Mouse (Mus musculus): Measurements from ENCODE around the gene Olfr1432. TPM values are rescaled to one million over a fixed set of nuclear protein-coding genes. Genes with fewer than 3 reads are reported as not detected.
"Not testable (repeated sequence)": the region's sequence is repeated elsewhere in the genome, so short reads cannot be mapped to it uniquely, and the experiment has no call there.

Olfr1432 gene
- not detected for total RNA-seq (2021)
- long read RNA-seq: 0 reads

GRCm38 (mm10) chr19:12232496-12232895, at the start of gene Olfr1432:
TSS of gene Olfr1432 (minus strand) at chr19:12232596.
- DNase-seq (ENCODE audit: low spot score in 2 of 2): not testable (repeated sequence)

DNA sequence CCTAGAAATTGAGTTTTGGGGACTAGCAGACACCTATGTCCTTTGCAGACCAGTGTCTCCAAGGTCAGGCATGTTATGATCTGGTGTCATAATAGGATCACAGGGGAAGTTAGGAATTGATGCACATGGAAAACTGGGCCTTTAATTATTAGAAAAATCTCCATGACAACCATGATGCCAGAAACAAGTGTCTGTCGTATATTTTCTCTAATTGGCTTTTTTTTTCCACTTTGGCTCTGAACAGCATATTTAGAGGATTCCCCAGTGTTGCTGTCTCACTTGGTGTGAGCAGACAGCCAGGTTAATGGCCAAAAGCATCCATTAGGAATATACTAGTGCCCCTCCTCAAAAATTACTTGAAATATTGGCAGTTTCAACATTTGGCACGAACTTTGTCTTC, 47.2 kb upstream of the Olfr1432 start, which contains the start of gene Olfr1434:
TSS of gene Olfr1434 (plus strand) at position 301 of the 400 bp plus-strand sequence.
- DNase-seq (ENCODE audit: low spot score in 2 of 2): no peak

DNA sequence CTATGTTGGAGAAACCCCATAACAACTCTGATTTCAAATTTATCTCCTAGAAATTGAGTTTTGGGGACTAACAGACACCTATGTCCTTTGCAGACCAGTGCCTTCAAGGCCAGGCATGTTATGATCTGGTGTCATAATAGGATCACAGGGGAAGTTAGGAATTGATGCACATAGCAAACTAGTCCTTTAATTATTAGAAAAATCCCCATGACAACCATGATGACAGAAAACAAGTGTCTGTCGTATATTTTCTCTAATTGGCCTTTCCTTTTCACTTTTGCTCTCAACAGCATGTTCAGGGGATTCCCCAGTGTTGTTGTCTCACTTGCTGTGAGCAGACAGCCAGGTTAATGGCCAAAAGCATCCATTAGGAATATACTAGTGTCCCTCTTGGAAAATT, 28.3 kb upstream of the Olfr1432 start, which contains the start of gene Olfr235:
TSS of gene Olfr235 (plus strand) at position 301 of the 400 bp plus-strand sequence.
- DNase-seq (ENCODE audit: low spot score in 2 of 2): no peak

DNA sequence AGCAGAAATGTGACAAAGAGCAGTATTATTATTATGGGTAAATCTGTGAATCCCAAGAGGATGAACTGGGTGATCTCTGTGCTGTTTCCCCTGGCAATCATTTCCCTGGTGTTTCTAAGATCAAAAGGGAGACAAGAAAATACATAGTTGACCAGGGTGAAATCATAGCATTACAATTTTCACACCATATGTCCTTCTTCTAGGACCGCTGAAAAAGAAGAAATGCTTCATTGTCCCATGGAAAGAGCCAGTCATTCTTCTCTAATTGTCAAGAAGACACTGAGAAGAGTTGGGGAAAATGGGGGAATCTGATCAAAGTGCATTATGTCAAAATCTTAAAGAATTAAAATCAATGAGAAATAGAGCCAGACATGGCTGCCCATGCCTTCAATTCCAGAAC, 9.2 kb upstream of the Olfr1432 start, which contains the start of gene Olfr262:
TSS of gene Olfr262 (minus strand) at position 101 of the 400 bp plus-strand sequence.
- no peak for DNase-seq (ENCODE audit: low spot score in 2 of 2)

DNA sequence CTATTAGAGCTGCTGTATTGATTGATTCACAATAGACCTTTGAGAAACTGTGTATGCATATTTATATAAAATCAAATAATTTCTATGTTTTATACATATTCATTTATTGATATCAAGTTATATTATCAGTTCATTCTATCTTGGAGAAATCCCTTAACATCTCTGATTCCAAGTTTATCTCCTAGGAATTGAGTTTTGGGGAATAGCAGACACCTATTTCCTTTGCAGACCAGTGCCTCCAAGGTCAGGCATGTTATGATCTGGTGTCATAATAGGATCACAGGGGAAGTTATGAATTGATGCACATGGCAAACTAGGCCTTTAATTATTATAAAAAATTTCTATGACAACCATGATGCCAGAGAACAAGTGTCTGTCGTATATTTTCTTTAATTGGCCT, 32.1 kb downstream of the Olfr1432 start, which contains the start of gene Olfr1431:
TSS of gene Olfr1431 (plus strand) at position 301 of the 400 bp plus-strand sequence.
- no peak for DNase-seq (ENCODE audit: low spot score in 2 of 2)

- not testable (repeated sequence) for DNase-seq (ENCODE audit: low spot score in 2 of 2)
Observed at GRCm38 (mm10) chr19:12199076-12199475, 33.3 kb downstream of the Olfr1432 start.

Other genes starting within 250 kb of the Olfr1432 start
- not detected for gene Olfr1423, start 191.3 kb downstream of the Olfr1432 start, total RNA-seq (2021)
- gene Olfr1424, start 169.9 kb downstream of the Olfr1432 start, total RNA-seq (2021): not detected
- not detected for gene Olfr1425, start 154.9 kb downstream of the Olfr1432 start, total RNA-seq (2021)
- not detected for gene Olfr1426, start 140.6 kb downstream of the Olfr1432 start, total RNA-seq (2021)
- gene Olfr1427, start 129.3 kb downstream of the Olfr1432 start, total RNA-seq (2021): not detected
- gene Olfr1428, start 116.7 kb downstream of the Olfr1432 start, total RNA-seq (2021): not detected
- not detected for gene Olfr76, start 109.4 kb downstream of the Olfr1432 start, total RNA-seq (2021)
- not detected for gene Olfr1555-ps1, start 62.5 kb downstream of the Olfr1432 start, total RNA-seq (2021)
- not detected for gene Olfr1431, start 32.0 kb downstream of the Olfr1432 start, total RNA-seq (2021)
- gene Olfr262, start 9.1 kb upstream of the Olfr1432 start, total RNA-seq (2021): not detected
- gene Olfr235, start 28.4 kb upstream of the Olfr1432 start, total RNA-seq (2021): not detected
- gene Olfr1434, start 47.3 kb upstream of the Olfr1432 start, total RNA-seq (2021): not detected
- not detected for gene Olfr1436, start 66.5 kb upstream of the Olfr1432 start, total RNA-seq (2021)
- not detected for gene Olfr1437, start 92.5 kb upstream of the Olfr1432 start, total RNA-seq (2021)
- gene Olfr1438-ps1, start 103.3 kb upstream of the Olfr1432 start, total RNA-seq (2021): not detected
- gene Olfr1440, start 154.7 kb upstream of the Olfr1432 start, total RNA-seq (2021): not detected
- gene Olfr1441, start 184.8 kb upstream of the Olfr1432 start, total RNA-seq (2021): not detected
- gene Pfpl, start 195.3 kb upstream of the Olfr1432 start, total RNA-seq (2021): not detected
- gene Mpeg1, start 228.2 kb upstream of the Olfr1432 start, total RNA-seq (2021): 1 to 10 TPM; 7.8 to 9.4 TPM